Mouse (Mus musculus) ovary, postnatal 14 days (tissue): ENCODE measurements around the gene Inf2.
A peak's percentile ranks its signal among the peaks of the same experiment; 100 is the strongest.

Source experiments
- DNase-seq: peaks from one replicate; pipeline ENCODE4 v3.0.0; 2022; ENCODE audit warnings: low spot score

The Inf2 gene

GRCm38 (mm10) chr12:112660576-112661326 is 72.2 kb downstream of the Inf2 start:
- peak; percentile 58 for DNase-seq

GRCm38 (mm10) chr12:112661327-112661605 is 72.7 kb downstream of the Inf2 start:
- DNase-seq = no peak

- no peak for DNase-seq
These were observed 73.3 kb downstream of the Inf2 start for GRCm38 (mm10) chr12:112661851-112662250.

GRCm38 (mm10) chr12:112663303-112663702 is 74.7 kb downstream of the Inf2 start:
- no peak for DNase-seq

- no peak for DNase-seq
These were observed 75.1 kb downstream of the Inf2 start for GRCm38 (mm10) chr12:112663716-112664115.

- no peak for DNase-seq
These were observed 75.5 kb downstream of the Inf2 start for GRCm38 (mm10) chr12:112664124-112664523.

GRCm38 (mm10) chr12:112664656-112665055 is 76.1 kb downstream of the Inf2 start:
- DNase-seq = no peak
